Mouse (Mus musculus) hindbrain, embryonic 10.5 days (tissue): Measurements from ENCODE around the gene Lrrc37a. TPM values are rescaled to one million over a fixed set of nuclear protein-coding genes. Genes with fewer than 3 reads are reported as not detected.
"Not testable (repeated sequence)": the region's sequence is repeated elsewhere in the genome, so short reads cannot be mapped to it uniquely, and the experiment has no call there.

Source experiments
- DNase-seq: peaks from one replicate; pipeline ENCODE4 v3.0.0-alpha.2; 2017; ENCODE audit warnings: low spot score
- H3K27ac ChIP-seq: fragments of 300-500 bp; sonication (generic); 2 replicates; pipeline ENCODE4 v1.5.1; 2016; ENCODE audit warnings: mild to moderate bottlenecking, moderate library complexity
- H3K27me3 ChIP-seq: fragments of 300-500 bp; sonication (generic); 2 replicates; pipeline ENCODE4 v1.6.1; 2016; ENCODE audit warnings: mild to moderate bottlenecking; ENCODE audit not compliant: poor library complexity, insufficient read depth, severe bottlenecking
- H3K36me3 ChIP-seq: fragments of 300-500 bp; sonication (generic); 2 replicates; pipeline ENCODE4 v1.6.1; 2016; ENCODE audit warnings: mild to moderate bottlenecking, moderate library complexity
- H3K4me1 ChIP-seq: fragments of 300-500 bp; sonication (generic); replicated peaks from 2 replicates; pipeline ENCODE4 v1.6.1; 2016; ENCODE audit warnings: mild to moderate bottlenecking
- H3K4me3 ChIP-seq: fragments of 300-500 bp; sonication (generic); 2 replicates; pipeline ENCODE4 v1.5.1; 2016; ENCODE audit warnings: mild to moderate bottlenecking, moderate library complexity
- H3K9me3 ChIP-seq: fragments of 300-500 bp; sonication (generic); 2 replicates; pipeline ENCODE4 v1.6.1; 2016; ENCODE audit warnings: mild to moderate bottlenecking, moderate library complexity
- WGBS: fragments of 180-500 bp; shearing (Covaris S2); methylation state at CpG from one replicate; pipeline ENCODE4 v1.1.7; 2016; 5-methylcytosine and 5-hydroxymethylcytosine counted together
- polyA plus RNA-seq: library from polyadenylated mRNA; unstranded; fragments of >200 nt; fragmentation: Nextera tagmentation; extraction: Ambion mirVana; gene quantifications from 2 replicates; pipeline ENCODE4 v1.2.1, GENCODE M21; 2016

Gene Lrrc37a
- polyA plus RNA-seq, 1 experiment from 2014 or later = not detected

GRCm38 (mm10) chr11:103411981-103412949 lies 92.1 kb downstream of the Lrrc37a start, which contains the start of gene Plekhm1:
Gene Plekhm1, minus strand, starts transcription at chr11:103412687.
- Histone ChIP-seq H3K9me3 (no peaks in the 10 kb centered on the region), H3K4me3 (peak within 1 kb of the TSS; percentile 92), H3K4me1 (peaks cover 28% of the 10 kb centered on the region), H3K27me3 (no peaks in the 10 kb centered on the region), H3K27ac (peak within 1 kb of the TSS; percentile 93), H3K36me3 (peaks cover 9% of the 10 kb centered on the region; the same call in 1 of the 2 replicates)
- under 1% methylated on average over 67 of the region's 67 CpGs for WGBS
- DNase-seq = peak; percentile 95

- Histone ChIP-seq H3K27me3 (no peaks in the 10 kb centered on the region), H3K4me3 (peak overlapping the region; percentile 92), H3K27ac (no peak overlapping the region), H3K36me3 (peaks cover 14% of the 10 kb centered on the region; the same call in 1 of the 2 replicates), H3K9me3 (no peaks in the 10 kb centered on the region), H3K4me1 (peaks cover 28% of the 10 kb centered on the region)
- WGBS = 91% methylated on average over 1 of the region's 1 CpGs
- no peak for DNase-seq
Measured at GRCm38 (mm10) chr11:103411301-103411700, 93.1 kb downstream of the Lrrc37a start.

GRCm38 (mm10) chr11:103408880-103409279 lies 95.5 kb downstream of the Lrrc37a start:
- no peak overlapping the region for H3K27ac ChIP-seq
- H3K36me3 ChIP-seq = peaks cover 32% of the 10 kb centered on the region; the same call in 1 of the 2 replicates
- H3K9me3 ChIP-seq = no peaks in the 10 kb centered on the region
- DNase-seq = no peak
- no peaks in the 10 kb centered on the region for H3K27me3 ChIP-seq
- 94% methylated on average over 13 of the region's 13 CpGs for WGBS
- no peak overlapping the region for H3K4me3 ChIP-seq
- peaks cover 30% of the 10 kb centered on the region for H3K4me1 ChIP-seq

- H3K9me3 ChIP-seq, H3K27ac ChIP-seq, H3K4me3 ChIP-seq, H3K27me3 ChIP-seq, DNase-seq: not testable (repeated sequence)
- WGBS = 72% methylated on average over 5 of the region's 5 CpGs
- Histone ChIP-seq H3K36me3 (peaks cover 49% of the 10 kb centered on the region), H3K4me1 (peaks cover 21% of the 10 kb centered on the region)
Measured at GRCm38 (mm10) chr11:103407136-103407535, 97.3 kb downstream of the Lrrc37a start.

GRCm38 (mm10) chr11:103406551-103406950 lies 97.8 kb downstream of the Lrrc37a start:
- no peak overlapping the region for H3K27ac ChIP-seq
- no peak overlapping the region for H3K4me3 ChIP-seq
- peaks cover 51% of the 10 kb centered on the region for H3K36me3 ChIP-seq
- 77% methylated on average over 7 of the region's 7 CpGs for WGBS
- no peaks in the 10 kb centered on the region for H3K9me3 ChIP-seq
- no peak for DNase-seq
- H3K4me1 ChIP-seq = peaks cover 16% of the 10 kb centered on the region
- no peaks in the 10 kb centered on the region for H3K27me3 ChIP-seq

GRCm38 (mm10) chr11:103405814-103406213 lies 98.6 kb downstream of the Lrrc37a start:
- WGBS = 93% methylated on average over 1 of the region's 1 CpGs
- peaks cover 56% of the 10 kb centered on the region for H3K36me3 ChIP-seq

GRCm38 (mm10) chr11:103404618-103405017 lies 99.8 kb downstream of the Lrrc37a start:
- no peaks in the 10 kb centered on the region for H3K9me3 ChIP-seq
- DNase-seq = no peak
- no peak overlapping the region for H3K4me3 ChIP-seq
- H3K4me1 ChIP-seq = peaks cover 4% of the 10 kb centered on the region; the same call in 1 of the 2 replicates
- H3K27ac ChIP-seq = no peak overlapping the region
- peaks cover 58% of the 10 kb centered on the region for H3K36me3 ChIP-seq
- no peaks in the 10 kb centered on the region for H3K27me3 ChIP-seq

More at GRCm38 (mm10) chr11:103405814-103406213, 98.6 kb downstream of the Lrrc37a start:
- H3K27ac ChIP-seq = no peak overlapping the region
- H3K27me3 ChIP-seq = no peaks in the 10 kb centered on the region
- no peak overlapping the region for H3K4me3 ChIP-seq
- peaks cover 9% of the 10 kb centered on the region for H3K4me1 ChIP-seq
- DNase-seq = no peak
- no peaks in the 10 kb centered on the region for H3K9me3 ChIP-seq

- Histone ChIP-seq H3K9me3 (no peaks in the 10 kb centered on the region), H3K27me3 (no peaks in the 10 kb centered on the region), H3K4me3 (no peak overlapping the region), H3K4me1 (peaks cover 4% of the 10 kb centered on the region; the same call in 1 of the 2 replicates), H3K36me3 (peaks cover 60% of the 10 kb centered on the region), H3K27ac (no peak overlapping the region)
- WGBS = 61% methylated on average over 4 of the region's 4 CpGs
- no peak for DNase-seq
Measured at GRCm38 (mm10) chr11:103403776-103404175, 100.6 kb downstream of the Lrrc37a start.

- WGBS = 95% methylated on average over 5 of the region's 5 CpGs
- Histone ChIP-seq H3K4me1 (peaks cover 4% of the 10 kb centered on the region; the same call in 1 of the 2 replicates), H3K36me3 (peaks cover 61% of the 10 kb centered on the region), H3K4me3 (no peak overlapping the region), H3K27me3 (no peaks in the 10 kb centered on the region), H3K27ac (no peak overlapping the region), H3K9me3 (no peaks in the 10 kb centered on the region)
- no peak for DNase-seq
Measured at GRCm38 (mm10) chr11:103402738-103403137, 101.7 kb downstream of the Lrrc37a start.

- WGBS = 67% methylated on average over 2 of the region's 2 CpGs
- Histone ChIP-seq H3K4me3 (no peak overlapping the region), H3K9me3 (no peaks in the 10 kb centered on the region), H3K27ac (no peak overlapping the region), H3K36me3 (peaks cover 62% of the 10 kb centered on the region), H3K27me3 (no peaks in the 10 kb centered on the region), H3K4me1 (peaks cover 4% of the 10 kb centered on the region; the same call in 1 of the 2 replicates)
- DNase-seq = peak; percentile 10
Measured at GRCm38 (mm10) chr11:103402198-103402597, 102.2 kb downstream of the Lrrc37a start.

Other genes with a start within 250 kb of the Lrrc37a start
- 3.9 and 4.2 TPM in 2 replicates for gene Map3k14, start 237.1 kb downstream of the Lrrc37a start, polyA plus RNA-seq
- gene Arhgap27, start 140.9 kb downstream of the Lrrc37a start, polyA plus RNA-seq = 4.8 and 5.1 TPM in 2 replicates
- gene Plekhm1, start 91.9 kb downstream of the Lrrc37a start, polyA plus RNA-seq = 9.4 and 11.6 TPM in 2 replicates
- gene Gm884, start 116.5 kb upstream of the Lrrc37a start, polyA plus RNA-seq = not detected in 2 replicates
- gene Lyzl6, start 134.3 kb upstream of the Lrrc37a start, polyA plus RNA-seq = not detected in 2 replicates
- not detected in 2 replicates for gene Rprml, start 145.0 kb upstream of the Lrrc37a start, polyA plus RNA-seq
- gene Gosr2, start 193.3 kb upstream of the Lrrc37a start, polyA plus RNA-seq = 90.0 and 94.5 TPM in 2 replicates
- gene Wnt9b, start 245.2 kb upstream of the Lrrc37a start, polyA plus RNA-seq = 0.60 and 1.0 TPM in 2 replicates